Mouse (Mus musculus) adrenal gland, postnatal 36 days (tissue): ENCODE results near the gene Adamts3. TPM values are rescaled to one million over a fixed set of nuclear protein-coding genes. Genes with fewer than 3 reads are reported as not detected.
A peak's percentile ranks its signal among the peaks of the same experiment; 100 is the strongest.

Experiments used
- DNase-seq, 2 experiments: peaks; one replicate each; pipeline ENCODE4 v3.0.0; 2021; ENCODE audit warnings: mixed read lengths in 1 of 2
- long read RNA-seq, 2 experiments: library from polyadenylated mRNA; stranded (forward); transcript quantifications; one replicate each; pipeline ENCODE4 v2.0.0; 2021; ENCODE audit warnings: borderline sequencing depth in 2 of 2
- total RNA-seq, 2 experiments: library from RNA; stranded (reverse); gene quantifications; 2 replicates each; pipeline ENCODE4 v1.2.3; 2021

The Adamts3 gene
- total RNA-seq: 1 to 10 TPM; 5.2 to 5.6 TPM
- long read RNA-seq, experiment 1, partial matches to known transcripts: 0 of 1 reads
- long read RNA-seq, experiment 1, other reads (novel, unspliced or antisense): 0 of 1 reads
- long read RNA-seq, experiment 2: 0 reads

DNA sequence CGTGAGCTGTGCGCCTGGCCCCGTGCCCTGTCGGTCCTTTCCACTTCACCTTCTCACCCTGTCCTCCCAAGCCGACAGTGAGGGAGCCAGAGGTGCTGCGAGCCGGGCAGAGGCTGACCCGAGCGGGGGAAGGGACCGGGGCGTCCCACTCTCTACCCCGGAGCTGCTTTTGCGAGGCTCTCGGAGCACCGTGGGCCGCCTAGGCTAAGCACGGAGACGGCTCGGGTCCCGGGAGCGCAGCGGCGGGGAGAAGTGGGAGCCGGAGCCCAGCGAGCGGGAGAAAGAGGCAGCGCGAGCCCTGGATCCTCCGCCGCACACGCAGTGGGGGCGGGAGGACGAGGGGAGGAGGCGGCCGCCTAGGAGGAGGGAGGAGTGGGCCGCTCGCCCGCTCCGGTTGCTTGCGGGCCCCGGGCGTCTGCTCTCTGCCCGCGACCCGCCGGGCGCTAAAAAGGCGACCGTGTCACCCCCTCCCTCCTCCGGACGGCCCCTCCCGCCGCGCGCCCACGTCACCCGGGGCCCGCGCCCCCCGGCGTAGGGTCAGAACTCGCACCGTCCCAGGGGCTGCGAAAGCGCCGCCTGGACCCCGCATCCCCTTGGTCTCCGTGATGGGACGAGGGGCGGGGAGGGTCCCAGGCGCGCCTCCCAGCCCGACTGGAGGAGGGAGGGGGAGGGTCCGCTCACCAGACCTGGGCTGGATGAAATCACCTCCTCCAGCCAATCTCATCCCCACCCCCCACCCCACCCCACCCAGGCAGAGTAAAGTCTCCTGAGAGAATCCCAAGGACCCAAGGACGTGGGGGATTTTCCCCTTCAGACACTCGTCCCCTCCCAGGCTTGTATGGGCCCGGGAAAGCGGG lies at the start of gene Adamts3:
Adamts3 (minus strand) TSS at position 284 of the 857 bp plus-strand sequence.
- DNase-seq: peak; percentile 72 to 76

DNA sequence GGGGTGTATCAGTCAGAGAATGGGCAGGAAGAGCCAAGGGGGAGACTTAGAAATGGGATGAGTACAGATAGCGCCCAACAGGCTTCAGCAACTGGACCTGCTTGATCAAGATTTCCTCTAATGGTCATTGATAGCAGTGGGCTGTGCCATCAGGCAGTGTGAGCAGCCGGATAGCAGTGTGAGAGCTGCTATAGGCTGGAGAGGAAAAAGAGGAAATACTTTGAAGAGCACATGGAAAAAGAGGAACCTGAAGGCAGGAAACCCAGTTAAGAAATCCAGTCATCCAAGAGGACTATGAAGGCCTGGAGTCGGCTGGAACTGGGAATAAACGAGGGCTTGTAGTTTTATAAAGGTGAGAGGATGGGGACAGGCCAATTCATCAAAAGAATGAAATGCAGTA lies 48.4 kb upstream of the Adamts3 start:
- DNase-seq: no peak

DNA sequence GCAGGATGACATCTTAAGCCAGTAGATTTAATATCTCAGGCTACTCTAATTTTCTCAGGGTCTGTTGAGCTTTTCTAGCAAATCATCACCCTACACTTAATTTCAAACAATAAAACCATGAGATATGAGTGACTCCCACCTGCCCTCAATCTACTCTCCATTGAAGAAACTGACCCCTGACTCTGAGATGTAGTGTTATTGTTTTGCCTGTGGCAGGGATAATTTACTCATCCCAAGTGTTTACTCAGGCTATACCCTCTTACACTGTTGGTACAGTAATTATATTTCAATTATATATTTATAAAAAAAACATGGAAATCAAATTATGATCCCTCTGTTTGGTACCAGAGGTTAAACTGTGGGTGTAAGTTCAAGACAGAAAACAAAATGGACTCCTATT lies 29.2 kb upstream of the Adamts3 start:
- no peak for DNase-seq

DNA sequence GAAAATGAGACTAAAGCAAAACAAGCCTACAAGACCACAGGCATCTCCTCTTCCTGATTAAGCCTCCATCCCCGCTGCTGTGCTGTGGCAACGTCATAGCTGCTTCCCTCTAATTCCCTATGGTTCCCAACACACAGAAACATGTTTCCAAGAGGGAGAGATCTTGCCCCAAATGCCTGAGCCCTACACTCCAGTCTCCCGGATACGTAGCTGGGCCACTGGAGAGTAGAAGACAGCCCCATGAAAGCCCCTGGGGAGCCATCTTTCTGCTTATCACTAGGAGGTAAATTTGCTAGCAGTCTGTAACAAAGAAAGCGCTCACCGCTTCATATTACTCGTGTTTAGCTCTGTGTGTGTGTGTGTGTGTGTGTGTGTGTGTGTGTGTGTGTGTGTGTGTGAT lies 28.8 kb upstream of the Adamts3 start:
- DNase-seq: no peak

DNA sequence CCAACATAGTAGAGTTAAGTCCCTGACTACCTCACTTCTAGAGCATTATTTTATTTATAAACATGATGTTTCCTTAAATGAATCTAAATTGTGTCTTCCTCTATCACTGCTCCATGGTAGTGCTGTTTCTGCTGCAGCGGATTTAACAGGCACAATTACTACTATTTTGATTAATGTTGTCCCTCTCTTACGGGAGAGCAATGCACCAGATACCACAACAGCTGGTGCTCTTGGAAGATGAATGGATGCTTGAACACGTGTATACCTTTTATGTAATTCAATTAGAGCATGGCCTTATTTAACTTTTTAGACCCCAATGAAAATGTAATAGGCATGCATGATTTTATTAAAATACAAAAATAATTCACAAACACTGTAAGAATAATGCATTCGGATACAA lies 28.4 kb upstream of the Adamts3 start:
- DNase-seq: no peak

DNA sequence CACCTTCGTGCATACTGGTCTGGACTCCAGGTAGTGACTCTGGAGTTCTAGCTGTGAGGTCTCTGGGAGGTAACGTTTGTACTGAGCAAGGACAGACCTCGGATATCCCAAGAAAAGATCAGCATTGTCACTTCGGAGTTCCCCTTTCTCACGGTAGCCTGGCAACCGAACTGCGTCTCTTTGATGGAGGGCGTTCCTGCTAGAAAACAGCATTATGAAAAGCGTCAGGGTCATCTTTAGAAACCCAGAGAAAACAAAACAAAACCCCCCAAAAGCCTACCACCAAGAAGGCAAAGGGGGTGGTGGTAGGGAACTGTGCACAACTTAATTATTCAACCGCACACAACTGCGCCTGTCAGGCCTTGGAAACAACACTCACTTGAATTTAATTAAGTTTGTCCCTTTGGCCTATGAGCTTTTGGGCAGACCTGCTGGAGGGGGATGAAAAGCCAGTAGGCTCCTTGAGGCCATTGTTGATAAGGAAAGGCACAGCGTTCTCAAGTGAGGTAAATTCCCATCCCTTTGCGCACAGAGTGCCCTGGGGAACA lies 23.8 kb upstream of the Adamts3 start:
- no peak for DNase-seq

DNA sequence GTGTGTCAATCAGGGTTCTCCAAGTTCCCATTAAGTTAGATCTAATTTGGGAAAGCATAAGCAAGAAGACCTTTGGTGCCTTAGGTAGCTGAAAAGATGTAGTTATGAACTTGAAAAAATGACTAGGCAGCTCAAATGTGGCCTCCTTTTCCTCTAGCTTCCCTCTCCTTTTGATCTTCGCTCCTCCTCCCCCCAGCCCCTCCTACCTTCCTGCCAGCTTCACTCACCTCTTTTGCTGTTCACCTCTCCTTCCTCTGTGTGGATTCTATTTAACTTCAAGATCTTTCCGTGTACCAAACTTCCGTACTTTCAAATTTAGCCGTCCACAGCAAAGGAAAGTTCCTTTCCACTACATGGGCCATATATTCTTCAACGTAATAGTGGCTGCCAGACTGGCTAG lies 17.9 kb upstream of the Adamts3 start:
- no peak for DNase-seq

DNA sequence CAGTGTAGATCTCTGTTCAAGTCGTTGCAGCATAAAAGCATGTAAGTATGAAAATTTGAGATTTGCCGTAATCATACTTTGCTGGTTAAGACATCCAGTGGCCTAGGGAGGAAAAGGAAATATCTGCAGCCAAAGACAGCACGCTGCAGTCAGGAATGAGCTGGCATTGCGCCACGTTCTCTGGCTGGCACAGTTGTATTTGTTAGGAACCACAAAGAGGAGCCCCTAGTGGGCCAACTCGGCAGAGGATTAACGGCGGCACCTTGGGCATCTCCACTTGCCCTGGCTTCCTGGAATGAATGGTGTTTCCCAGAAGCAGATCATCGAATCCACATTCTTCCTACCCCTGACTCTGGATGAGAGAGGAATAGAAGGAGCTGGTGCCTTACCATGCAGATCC lies 14.4 kb upstream of the Adamts3 start:
- DNase-seq: peak; percentile 68 to 74

DNA sequence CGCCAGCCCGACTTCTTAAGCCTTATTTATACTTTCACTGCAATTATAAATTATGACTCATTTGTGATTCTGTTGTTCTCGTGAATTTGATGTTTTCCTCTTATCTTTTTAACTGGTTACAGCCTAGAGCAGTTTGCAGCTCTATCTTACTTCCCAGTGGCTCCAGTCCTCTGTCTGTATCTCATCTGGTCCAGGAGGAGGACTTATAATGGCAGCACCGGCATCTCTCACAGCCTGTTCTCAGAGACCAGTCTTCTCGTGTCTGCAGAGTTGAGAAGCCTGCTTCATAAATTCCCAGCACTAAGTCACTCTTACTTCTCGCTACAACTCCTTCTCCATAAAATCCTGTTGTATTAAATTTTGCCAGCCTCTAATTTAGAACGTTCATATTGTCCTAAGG lies 12.4 kb upstream of the Adamts3 start:
- DNase-seq: no peak

DNA sequence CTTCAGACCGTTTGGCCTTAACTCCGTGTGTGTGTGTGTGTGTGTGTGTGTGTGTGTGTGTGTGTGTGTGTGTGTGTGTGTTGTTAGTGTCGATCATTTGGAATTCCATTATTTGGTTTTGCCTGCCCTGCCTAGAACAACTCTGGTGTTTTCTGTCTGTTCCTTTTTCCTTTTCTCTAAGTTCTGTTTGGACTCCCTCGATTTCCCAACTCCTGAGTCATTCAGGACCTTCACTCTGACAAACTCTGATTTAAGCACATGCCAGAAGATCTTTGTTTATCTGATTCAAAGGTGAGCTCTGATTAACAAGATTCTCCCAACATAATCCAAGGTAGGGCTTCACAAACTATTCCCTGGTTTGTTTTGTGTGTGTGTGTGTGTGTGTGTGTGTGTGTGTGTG lies 1.9 kb upstream of the Adamts3 start:
- peak; percentile 33 to 37 for DNase-seq

DNA sequence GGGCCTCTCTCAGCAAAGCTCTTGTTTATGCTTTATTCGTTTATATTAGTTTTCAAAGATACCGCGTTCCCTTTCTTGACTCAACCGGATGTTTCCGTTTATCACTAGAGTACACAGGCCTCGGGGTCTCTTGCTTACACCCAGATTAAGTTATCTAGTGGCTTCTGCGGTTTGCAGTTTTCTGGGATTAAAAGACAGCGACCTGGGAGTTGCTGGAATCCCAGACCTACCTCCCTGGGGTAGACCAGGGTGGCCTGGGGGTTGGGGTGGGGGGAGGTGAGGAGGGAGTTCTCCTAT lies 722 bp upstream of the Adamts3 start:
- no peak for DNase-seq

DNA sequence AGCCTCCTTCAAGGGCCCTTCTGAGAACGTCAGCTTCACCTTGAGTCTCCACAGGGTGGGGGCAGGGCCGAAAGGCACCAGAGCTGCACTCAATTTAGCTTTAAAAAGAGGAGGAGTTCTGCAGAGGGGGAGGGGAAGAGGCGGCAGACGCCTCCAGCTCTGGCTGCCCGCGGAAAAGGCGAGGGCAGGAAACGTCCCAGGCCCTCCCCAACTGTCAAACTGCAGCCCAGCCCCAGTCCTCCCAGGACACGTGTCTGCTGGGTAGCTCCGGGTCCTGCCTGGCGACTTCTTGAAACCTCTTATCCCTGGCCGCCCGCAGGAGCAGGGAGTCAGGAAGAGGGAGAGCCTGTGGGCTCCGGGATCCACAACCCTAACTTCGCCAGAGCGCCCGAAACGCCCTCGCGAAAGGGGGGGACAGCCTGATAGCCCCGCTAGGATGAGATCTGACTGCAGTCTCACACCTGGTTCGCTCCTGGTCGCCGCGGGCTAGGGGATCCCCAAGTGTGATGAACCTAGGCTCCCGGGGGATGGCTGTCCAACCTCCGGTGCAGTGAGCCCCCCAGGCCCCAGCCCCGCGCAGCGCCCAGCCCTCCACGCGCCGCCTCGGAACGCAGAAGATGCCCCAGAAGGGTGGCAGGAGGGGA lies 921 bp downstream of the Adamts3 start:
- DNase-seq: peak; percentile 73 to 83

DNA sequence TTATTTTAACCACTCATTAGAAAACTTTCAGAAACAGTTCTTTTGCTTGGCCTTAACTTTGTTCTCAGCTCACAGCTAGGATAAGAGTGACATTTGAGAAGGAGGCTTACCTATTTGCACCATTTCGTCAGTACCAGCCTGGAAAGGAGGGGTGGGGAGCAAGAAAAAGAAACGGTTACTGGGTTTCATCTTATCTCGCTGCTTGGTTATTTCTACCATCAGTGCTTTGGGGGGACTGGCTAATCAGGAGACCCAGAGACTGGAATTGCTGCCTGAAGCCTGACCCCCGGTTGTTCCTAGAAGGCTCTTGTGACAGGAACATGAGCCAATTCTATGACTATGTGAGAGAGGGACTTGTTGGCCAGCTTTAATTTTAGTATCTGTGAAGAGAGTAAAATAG lies 1.7 kb downstream of the Adamts3 start:
- no peak for DNase-seq

DNA sequence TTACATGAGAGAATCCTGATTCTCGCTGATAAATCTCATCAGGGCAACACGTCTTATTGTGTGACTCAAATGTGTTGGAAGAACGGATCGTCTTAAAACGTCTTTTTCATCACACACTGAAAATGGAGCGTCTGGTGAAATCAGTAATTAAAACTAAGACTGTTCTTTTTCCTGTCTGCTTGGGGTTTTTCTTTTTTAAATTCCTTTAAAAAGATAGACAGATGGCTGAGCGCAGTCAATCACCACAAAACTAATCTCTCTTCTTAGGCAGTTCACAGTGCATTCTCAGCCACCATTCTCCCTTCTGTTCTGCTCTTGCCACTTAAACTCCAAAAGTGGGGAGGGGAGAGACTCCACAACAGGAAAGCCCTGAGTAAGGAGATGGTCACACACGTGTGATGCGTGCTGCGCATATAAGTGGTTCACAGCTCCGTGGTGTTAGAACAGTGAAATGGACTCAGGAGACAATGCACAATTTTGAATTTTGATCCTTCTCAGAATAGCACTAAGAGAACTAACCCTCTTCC lies 4.2 kb downstream of the Adamts3 start:
- no peak for DNase-seq

DNA sequence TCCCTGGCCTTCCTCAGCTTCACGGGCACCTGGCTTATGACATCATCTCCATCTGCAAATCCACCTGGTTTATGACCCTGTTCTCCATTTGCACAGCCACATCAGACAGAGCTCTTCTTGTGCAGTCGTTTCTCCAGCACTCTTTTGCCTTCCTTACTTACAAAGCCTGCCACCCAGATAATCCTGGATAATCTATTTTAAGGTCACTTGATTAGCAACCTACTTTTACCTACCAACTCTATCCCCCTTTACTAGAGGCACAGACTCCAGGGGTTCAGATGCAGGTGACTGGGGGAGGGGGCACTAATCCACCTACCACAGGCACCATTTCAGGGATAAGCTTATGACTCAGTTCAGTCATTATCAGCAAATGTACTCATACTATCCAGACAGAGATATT lies 10.5 kb downstream of the Adamts3 start:
- no peak for DNase-seq

DNA sequence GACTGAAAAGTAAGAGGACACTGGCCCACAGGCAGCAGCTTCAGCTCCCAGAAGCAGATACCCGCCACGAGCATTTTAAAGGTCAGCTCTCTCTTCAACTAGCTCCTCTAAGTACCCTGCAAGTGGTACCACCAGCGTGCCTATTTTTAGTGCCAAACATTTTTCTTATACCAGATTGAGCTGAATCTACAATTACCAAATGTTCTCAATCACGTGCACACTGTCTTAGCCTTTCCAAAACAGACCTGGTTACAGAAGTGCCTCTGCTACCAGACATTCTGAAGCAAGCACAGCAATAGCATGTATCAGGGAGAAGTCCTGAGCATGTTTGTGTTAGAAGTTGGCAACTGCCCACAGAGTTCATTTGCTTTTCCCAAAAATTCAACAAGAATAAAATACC lies 23.5 kb downstream of the Adamts3 start:
- no peak for DNase-seq

DNA sequence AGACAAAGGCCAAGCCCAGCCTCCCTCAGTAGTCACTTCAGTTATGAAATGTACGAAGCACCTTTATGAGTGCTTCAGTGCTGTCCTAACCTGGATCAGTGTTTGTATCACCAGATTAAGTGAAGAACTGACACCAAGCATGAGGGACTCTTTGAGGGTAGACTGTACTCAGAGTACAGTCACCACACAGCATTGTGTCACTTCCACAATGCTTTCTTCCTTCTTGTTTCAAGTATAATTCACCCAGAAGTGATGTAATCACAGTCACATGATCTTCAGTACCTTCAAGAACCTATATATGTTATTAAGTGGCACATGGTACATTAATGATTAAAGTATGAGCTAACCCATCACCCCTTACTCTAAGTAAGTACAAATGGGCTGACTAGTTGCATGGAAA lies 24.3 kb downstream of the Adamts3 start:
- no peak for DNase-seq

DNA sequence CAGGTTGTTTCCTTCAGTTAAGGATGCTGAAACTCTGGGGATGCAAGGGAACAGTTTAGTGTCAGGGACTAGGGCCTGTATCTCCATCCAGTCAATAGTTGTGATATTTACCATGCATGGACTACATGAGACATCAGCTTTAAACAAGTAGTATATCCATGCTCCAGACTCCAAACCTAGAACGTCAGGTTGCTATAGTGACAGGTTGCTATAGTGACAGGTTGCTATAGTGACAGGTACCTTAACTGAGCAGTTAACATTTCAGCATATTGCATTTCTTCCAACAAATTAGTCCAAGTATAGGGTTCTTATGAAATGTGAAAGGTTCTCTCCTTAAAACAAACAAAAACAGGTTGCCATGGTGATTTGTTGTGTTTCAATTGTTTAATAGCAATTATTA lies 36.6 kb downstream of the Adamts3 start:
- no peak for DNase-seq

DNA sequence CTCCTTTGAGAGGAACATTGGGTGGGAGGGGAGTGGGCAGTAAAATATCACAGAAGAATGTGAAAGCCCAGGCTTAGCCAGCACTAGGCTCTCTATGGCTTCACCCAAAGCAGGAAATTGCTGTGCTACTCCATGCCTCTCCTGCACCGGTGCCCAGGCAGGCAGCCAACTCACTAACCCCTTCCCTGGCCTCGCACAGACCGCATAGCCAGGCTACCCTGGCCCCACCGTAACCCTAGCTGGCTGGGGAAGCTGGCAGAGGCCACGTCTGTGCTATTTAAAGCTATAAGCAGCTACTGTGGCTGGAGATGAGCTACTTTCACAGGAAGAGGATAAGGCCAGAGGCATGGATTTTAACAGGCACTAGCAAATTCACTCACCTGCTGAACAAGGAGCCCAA lies 38.8 kb downstream of the Adamts3 start:
- DNase-seq: peak; percentile 25 to 43

DNA sequence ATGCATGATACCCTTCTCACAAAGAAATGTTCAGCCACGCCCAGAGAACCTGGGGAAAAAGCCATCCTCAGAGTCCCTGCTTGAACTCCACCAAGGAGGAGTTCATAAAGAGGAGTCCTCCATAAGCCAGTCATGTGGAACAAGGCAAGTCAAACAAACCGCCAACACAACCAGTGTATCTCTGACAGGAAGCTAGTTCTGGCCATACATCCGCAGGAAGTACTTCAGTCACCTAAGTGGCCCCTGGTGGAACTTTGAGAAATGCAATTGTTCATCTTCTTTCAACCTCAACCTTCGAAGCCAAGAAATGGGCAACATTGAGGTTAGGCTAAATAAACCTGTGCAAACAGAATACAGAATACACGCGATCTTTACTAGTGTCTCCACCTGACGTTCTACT lies 39.7 kb downstream of the Adamts3 start:
- DNase-seq: no peak

DNA sequence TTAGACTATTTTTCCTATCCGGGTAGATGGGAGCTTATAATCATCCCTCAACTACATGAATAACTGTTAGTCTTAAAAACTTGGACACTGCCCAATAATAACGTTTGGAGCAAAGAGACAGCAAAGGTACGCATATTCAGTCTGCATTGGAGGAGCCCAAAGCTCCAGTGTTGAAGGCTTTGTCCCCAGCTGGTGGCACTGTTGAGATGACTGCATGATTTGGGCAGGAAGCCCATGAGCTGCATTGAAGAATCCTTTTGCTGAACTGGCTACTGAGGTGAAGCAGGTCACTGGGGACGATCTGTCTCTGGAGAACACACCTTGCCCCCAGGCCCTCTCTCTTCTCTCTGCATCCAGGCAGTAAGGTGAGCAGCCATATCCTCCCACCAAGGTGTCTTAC lies 43.5 kb downstream of the Adamts3 start:
- DNase-seq: peak; percentile 56 to 65

DNA sequence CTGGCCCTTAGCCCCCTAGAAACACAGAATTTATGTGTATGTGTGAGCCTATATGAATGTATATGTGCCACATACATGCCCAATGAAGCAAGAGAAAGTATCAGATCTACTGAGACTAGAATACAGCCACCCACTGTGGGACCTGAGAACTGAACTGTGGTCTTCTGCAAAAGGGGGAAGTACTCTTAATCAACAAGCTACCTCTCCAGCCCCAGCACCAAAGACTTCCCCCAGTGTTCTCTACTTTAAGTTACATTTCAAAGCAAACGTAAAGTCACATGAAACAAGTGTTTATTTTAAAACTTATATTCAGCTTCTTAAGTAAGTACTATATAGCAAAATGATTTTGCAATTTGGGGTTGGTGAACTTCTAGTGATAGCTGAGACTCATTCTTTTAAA lies 62.0 kb downstream of the Adamts3 start:
- no peak for DNase-seq

DNA sequence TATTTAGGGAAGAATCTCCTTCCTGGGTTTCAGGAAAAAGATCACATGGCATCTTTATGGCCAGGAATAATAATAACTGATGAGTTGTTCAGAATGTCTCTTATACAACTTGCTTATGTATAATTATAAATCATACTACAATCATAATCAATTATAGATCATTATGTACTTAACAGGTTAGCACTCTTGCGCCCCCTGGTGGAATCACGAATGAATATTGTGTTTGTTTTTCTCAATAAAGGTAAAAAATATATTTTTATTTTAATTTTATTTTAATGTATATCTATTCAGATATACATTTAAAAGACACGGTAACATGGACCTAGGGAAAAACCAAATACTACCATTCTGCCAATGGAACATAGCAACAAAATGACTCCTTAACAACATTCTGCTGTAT lies 63.6 kb downstream of the Adamts3 start:
- DNase-seq: peak; percentile 19 to 50
